ENCODE assay signal across 31 mouse cellular contexts in the genomic region with DNA sequence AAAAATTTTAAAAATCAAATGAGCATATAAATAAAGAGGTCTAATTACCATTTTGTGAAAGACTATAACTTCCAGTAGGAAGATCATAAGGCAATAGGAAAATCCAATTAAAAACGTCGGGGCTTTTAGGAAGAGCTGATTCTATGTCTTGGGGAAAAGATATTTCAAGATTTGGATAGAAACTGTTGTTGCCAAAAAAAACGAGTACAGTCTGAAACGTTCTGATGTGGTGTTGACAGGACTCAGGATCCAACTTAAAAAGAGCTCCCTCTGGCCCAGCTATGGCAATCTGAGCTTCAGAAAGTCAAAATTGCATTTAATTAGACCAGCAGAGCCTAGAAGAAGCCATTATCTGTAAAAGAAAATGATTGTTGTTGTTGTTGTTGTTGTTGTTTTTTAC. TPM values are rescaled to one million over a fixed set of nuclear protein-coding genes. Genes with fewer than 3 reads are reported as not detected.
"Had no signal": no experiment of that assay in that cellular context is flagged by ENCODE, and none has a peak within 500 bp of the region (broad histone marks: within the 10 kb centered on the region; RNA-seq: fewer than 3 reads in every experiment).

No protein-coding gene starts in this region.

- H3K36me3 ChIP-seq: kidney, embryonic 15.5 days; liver, embryonic 13.5 days; midbrain, embryonic 12.5 days; midbrain, embryonic 15.5 days; neural tube, embryonic 12.5 days; neural tube, embryonic 15.5 days had no signal

- ATAC-seq: midbrain, embryonic 15.5 days had no signal

- H3K4me3 ChIP-seq: kidney, embryonic 15.5 days; liver, embryonic 13.5 days; midbrain, embryonic 12.5 days; midbrain, embryonic 15.5 days; neural tube, embryonic 12.5 days; neural tube, embryonic 15.5 days had no signal

- DNase-seq: kidney, adult 11 months; kidney, adult 8-10 months; kidney, postnatal 10 days; kidney, postnatal 36 days; layer of hippocampus, postnatal 36 days; liver, embryonic 13.5 days; lung, adult 2 months; lung, postnatal 14 days; lung, postnatal 4 days; right cerebral cortex, postnatal 25 days; thymus, adult 18-20 months; thymus, postnatal 36 days had no signal

- H3K4me1 ChIP-seq: kidney, embryonic 15.5 days; liver, embryonic 13.5 days; midbrain, embryonic 15.5 days; neural tube, embryonic 12.5 days; neural tube, embryonic 15.5 days had no signal

- H3K27ac ChIP-seq: kidney, embryonic 15.5 days; liver, embryonic 13.5 days; midbrain, embryonic 12.5 days; midbrain, embryonic 15.5 days; neural tube, embryonic 12.5 days; neural tube, embryonic 15.5 days had no signal

- H3K9me3 ChIP-seq: kidney, embryonic 15.5 days; liver, embryonic 13.5 days; midbrain, embryonic 12.5 days; midbrain, embryonic 15.5 days; neural tube, embryonic 12.5 days; neural tube, embryonic 15.5 days had no signal

- H3K9ac ChIP-seq: kidney, embryonic 15.5 days; liver, embryonic 13.5 days; midbrain, embryonic 12.5 days; midbrain, embryonic 15.5 days; neural tube, embryonic 12.5 days; neural tube, embryonic 15.5 days had no signal

- H3K4me2 ChIP-seq: kidney, embryonic 15.5 days; liver, embryonic 13.5 days; midbrain, embryonic 12.5 days; midbrain, embryonic 15.5 days; neural tube, embryonic 12.5 days; neural tube, embryonic 15.5 days had no signal

- H3K27me3 ChIP-seq: kidney, embryonic 15.5 days; liver, embryonic 13.5 days; midbrain, embryonic 12.5 days; midbrain, embryonic 15.5 days; neural tube, embryonic 12.5 days; neural tube, embryonic 15.5 days had no signal

RNA-seq across cellular contexts. Expression of a gene that starts 7.9 kb away (rescaled TPM):
- total RNA-seq: layer of hippocampus, adult 8-10 months; layer of hippocampus, postnatal 10 days; layer of hippocampus, postnatal 36 days; liver, adult 2 months; megakaryocyte progenitor cell, adult 5-6 weeks; megakaryocyte-erythroid progenitor cell, adult 5-6 weeks had no signal
- polyA plus RNA-seq: kidney, embryonic 15.5 days; limb, embryonic 11.5 days; limb, embryonic 14.5 days; liver, adult 2 months; liver, embryonic 13.5 days; liver, embryonic 16.5 days; lung, adult 2 months; lung, embryonic 16.5 days; midbrain, embryonic 12.5 days; midbrain, embryonic 15.5 days; neural tube, embryonic 12.5 days; neural tube, embryonic 15.5 days; small intestine, adult 2 months; spleen, adult 2 months; stomach, embryonic 16.5 days; testis, adult 2 months; urinary bladder, adult 2 months had no signal

RNA-seq across cellular contexts. Expression of a gene that starts 12.6 kb away (rescaled TPM):
- total RNA-seq: layer of hippocampus, adult 8-10 months; layer of hippocampus, postnatal 10 days; layer of hippocampus, postnatal 36 days; liver, adult 2 months; megakaryocyte progenitor cell, adult 5-6 weeks; megakaryocyte-erythroid progenitor cell, adult 5-6 weeks had no signal
- polyA plus RNA-seq: kidney, embryonic 15.5 days; limb, embryonic 11.5 days; limb, embryonic 14.5 days; liver, adult 2 months; liver, embryonic 13.5 days; liver, embryonic 16.5 days; lung, adult 2 months; lung, embryonic 16.5 days; midbrain, embryonic 12.5 days; midbrain, embryonic 15.5 days; neural tube, embryonic 12.5 days; neural tube, embryonic 15.5 days; small intestine, adult 2 months; spleen, adult 2 months; stomach, embryonic 16.5 days; urinary bladder, adult 2 months had no signal
